Mouse (Mus musculus) spleen, adult 2 months (tissue): Measurements from ENCODE around the gene Txndc17. TPM values are rescaled to one million over a fixed set of nuclear protein-coding genes. Genes with fewer than 3 reads are reported as not detected.

Experiments
- DNase-seq, 2 experiments: peaks; one replicate each; pipeline versions ENCODE4 v3.0.0 to v3.0.0-alpha.2; 2012 to 2021; ENCODE audit warnings: low spot score in 2 of 2, low read depth in 1 of 2
- H3K27ac ChIP-seq: fragments of 200-500 bp; 2 replicates; pipeline ENCODE4 v1.5.1; 2012; ENCODE audit warnings: low read length, inconsistent platforms; ENCODE audit not compliant: insufficient read depth
- H3K27me3 ChIP-seq: fragments of 200-500 bp; 2 replicates; pipeline ENCODE4 v1.6.1; 2012; ENCODE audit warnings: mild to moderate bottlenecking, moderate library complexity, low read length, inconsistent platforms; ENCODE audit not compliant: control insufficient read depth, insufficient read depth
- H3K36me3 ChIP-seq: fragments of 200-500 bp; 2 replicates; pipeline ENCODE4 v1.6.1; 2012; ENCODE audit warnings: mild to moderate bottlenecking, low read length, inconsistent platforms; ENCODE audit not compliant: control insufficient read depth, insufficient read depth
- H3K4me1 ChIP-seq: fragments of 200-500 bp; 2 replicates; pipeline ENCODE4 v1.6.1; 2011; ENCODE audit warnings: inconsistent platforms; ENCODE audit not compliant: control insufficient read depth, insufficient read depth, insufficient read length
- H3K4me3 ChIP-seq: fragments of 200-500 bp; 2 replicates; pipeline ENCODE4 v1.5.1; 2011; ENCODE audit warnings: mild to moderate bottlenecking, inconsistent platforms; ENCODE audit not compliant: insufficient read depth, insufficient read length; ENCODE audit errors: extremely low read depth
- CTCF ChIP-seq: fragments of 200-500 bp; IDR thresholded peaks from 2 replicates; pipeline ENCODE4 v1.5.1; 2011; ENCODE audit warnings: mild to moderate bottlenecking, inconsistent platforms; ENCODE audit not compliant: insufficient read depth, insufficient read length, insufficient replicate concordance; ENCODE audit errors: extremely low read depth
- POLR2A ChIP-seq: fragments of 200-500 bp; IDR thresholded peaks from 2 replicates; pipeline ENCODE4 v1.6.1; 2011; ENCODE audit warnings: low read depth, low read length, inconsistent platforms
- WGBS: fragments of 180-500 bp; shearing (Covaris S2); methylation state at CpG from one replicate; pipeline ENCODE4 v1.1.7; 2018; 5-methylcytosine and 5-hydroxymethylcytosine counted together
- polyA plus RNA-seq: library from polyadenylated mRNA; depleted of rRNA; stranded (reverse); fragments of >200 nt; gene quantifications from 2 replicates; pipeline ENCODE4 v1.2.3, GENCODE M21; 2012

The Txndc17 gene
- polyA plus RNA-seq, 1 experiment, result 15.8 TPM

DNA sequence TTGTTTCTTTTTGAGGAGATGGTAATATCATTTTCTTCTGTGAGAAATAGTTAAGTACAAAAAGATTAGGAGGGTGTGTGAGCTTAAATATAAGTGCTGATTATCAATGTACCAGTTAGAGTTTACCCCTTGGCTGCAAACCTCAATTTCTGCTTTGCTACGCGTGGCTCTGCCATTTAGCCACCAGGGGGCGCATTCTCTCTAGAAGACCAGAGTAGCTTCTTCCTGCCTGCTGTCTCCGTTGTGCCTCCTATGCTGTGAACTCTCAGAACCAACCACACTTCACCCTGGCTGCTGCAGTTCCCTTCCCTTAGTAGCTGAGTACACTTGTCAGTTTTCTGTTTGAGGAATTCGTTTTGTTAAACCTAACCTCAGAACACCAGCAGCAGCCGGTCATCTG is 13.9 kb downstream of the Txndc17 start:
- Histone ChIP-seq H3K36me3 (no peaks in the 10 kb centered on the region), H3K27ac (no peak overlapping the region), H3K4me1 (no peaks in the 10 kb centered on the region), H3K4me3 (no peak overlapping the region), H3K27me3 (no peaks in the 10 kb centered on the region)
- DNase-seq, result peak; percentile 50 to 69
- 14% methylated on average over 6 of the region's 6 CpGs for WGBS
- TF ChIP-seq CTCF (peak; percentile 73; the same call in 1 of the 2 replicates), POLR2A (no peak)

DNA sequence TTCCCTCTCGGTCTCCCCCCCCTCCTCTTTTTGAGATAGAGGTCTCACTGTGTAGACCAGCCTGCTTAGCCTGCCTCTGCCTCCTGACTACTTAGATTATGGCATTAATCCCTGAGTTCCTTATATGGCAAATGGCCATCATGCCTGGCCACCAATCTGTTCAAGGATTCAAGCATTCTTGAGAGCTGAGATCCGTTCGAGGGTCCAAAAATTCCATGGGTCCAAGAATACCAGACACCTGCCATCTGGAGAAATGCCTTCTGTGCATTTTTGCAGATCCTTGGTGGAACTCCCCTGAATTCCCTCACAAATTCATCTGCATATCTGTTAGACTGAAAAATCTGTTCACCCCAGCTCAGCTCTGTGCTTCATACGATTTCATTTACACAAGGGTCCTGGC is 16.1 kb downstream of the Txndc17 start:
- H3K27me3 ChIP-seq, result no peaks in the 10 kb centered on the region
- no peaks in the 10 kb centered on the region for H3K4me1 ChIP-seq
- WGBS, result 86% methylated on average over 4 of the region's 4 CpGs
- H3K27ac ChIP-seq, result no peak overlapping the region
- no peak overlapping the region for H3K4me3 ChIP-seq
- DNase-seq, result no peak
- TF ChIP-seq POLR2A (no peak), CTCF (no peak)
- H3K36me3 ChIP-seq, result no peaks in the 10 kb centered on the region

GRCm38 (mm10) chr11:72224865-72225264 is 17.5 kb downstream of the Txndc17 start:
- DNase-seq, result peak; percentile 39 to 71
- TF ChIP-seq POLR2A (no peak), CTCF (peak; percentile 81; the same call in 1 of the 2 replicates)
- Histone ChIP-seq H3K4me3 (no peak overlapping the region), H3K27ac (no peak overlapping the region), H3K27me3 (no peaks in the 10 kb centered on the region), H3K36me3 (no peaks in the 10 kb centered on the region), H3K4me1 (no peaks in the 10 kb centered on the region)
- WGBS, result 7% methylated on average over 5 of the region's 5 CpGs

- DNase-seq, result no peak
- no peaks in the 10 kb centered on the region for H3K27me3 ChIP-seq
- TF ChIP-seq POLR2A, result no peak
- H3K36me3 ChIP-seq, result no peaks in the 10 kb centered on the region
- H3K4me1 ChIP-seq, result no peaks in the 10 kb centered on the region
- 87% methylated on average over 10 of the region's 10 CpGs for WGBS
- no peak overlapping the region for H3K27ac ChIP-seq
- no peak overlapping the region for H3K4me3 ChIP-seq
Measured at GRCm38 (mm10) chr11:72226020-72226791, 18.9 kb downstream of the Txndc17 start.

DNA sequence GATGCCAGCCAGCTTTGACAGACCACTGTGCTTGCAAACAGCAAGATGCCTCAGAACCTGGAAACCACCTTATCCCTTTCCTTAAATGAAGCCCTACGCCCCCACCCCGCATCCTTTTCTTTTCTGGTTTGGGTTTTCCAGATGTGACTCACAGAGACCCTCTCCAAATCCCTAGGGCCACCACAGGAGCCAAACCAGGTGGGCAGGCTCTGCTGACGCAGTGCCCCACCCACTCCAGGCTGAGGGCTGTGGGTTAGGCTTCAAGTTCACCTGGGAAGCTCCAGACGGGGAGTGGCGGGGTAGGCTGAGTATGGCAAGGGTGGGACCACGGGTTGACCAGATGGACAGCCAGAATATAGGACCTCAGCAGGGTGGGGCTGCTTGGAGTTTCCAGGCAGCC is 19.6 kb downstream of the Txndc17 start:
- Histone ChIP-seq H3K36me3 (no peaks in the 10 kb centered on the region), H3K27me3 (no peaks in the 10 kb centered on the region), H3K27ac (no peak overlapping the region), H3K4me1 (no peaks in the 10 kb centered on the region), H3K4me3 (no peak overlapping the region)
- TF ChIP-seq POLR2A, result no peak
- TF ChIP-seq CTCF, result no peak
- WGBS, result 76% methylated on average over 6 of the region's 6 CpGs
- no peak for DNase-seq

GRCm38 (mm10) chr11:72228513-72228912 is 21.2 kb downstream of the Txndc17 start:
- Histone ChIP-seq H3K4me3 (no peak overlapping the region), H3K27me3 (no peaks in the 10 kb centered on the region), H3K36me3 (no peaks in the 10 kb centered on the region), H3K4me1 (no peaks in the 10 kb centered on the region), H3K27ac (no peak overlapping the region)
- no peak for DNase-seq
- 83% methylated on average over 4 of the region's 4 CpGs for WGBS
- TF ChIP-seq POLR2A (no peak), CTCF (no peak)

DNA sequence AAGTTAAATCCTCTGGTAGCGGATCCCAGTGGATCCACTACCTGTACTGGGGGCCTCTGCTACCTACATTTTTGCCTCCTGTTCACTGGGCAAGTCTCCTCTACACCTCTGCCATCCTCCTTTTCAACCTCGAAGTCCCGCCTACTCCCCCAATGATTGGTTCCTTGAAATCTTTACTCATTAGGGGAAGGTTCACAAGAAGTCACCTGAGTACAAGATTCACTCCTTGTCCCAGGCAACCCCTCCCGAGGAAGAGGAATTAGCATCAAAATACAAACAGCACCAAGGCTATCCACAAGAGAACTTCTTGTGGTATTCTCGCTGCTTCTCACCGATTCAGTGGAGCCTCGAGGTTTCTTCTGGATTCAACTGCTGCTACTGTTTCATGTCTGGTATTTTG is 24.7 kb downstream of the Txndc17 start:
- Histone ChIP-seq H3K4me3 (no peak overlapping the region), H3K27ac (no peak overlapping the region), H3K36me3 (no peaks in the 10 kb centered on the region), H3K4me1 (no peaks in the 10 kb centered on the region), H3K27me3 (no peaks in the 10 kb centered on the region)
- TF ChIP-seq CTCF (no peak), POLR2A (no peak)
- WGBS, result 84% methylated on average over 7 of the region's 7 CpGs
- DNase-seq, result no peak
